ENCODE assay signal across 8 mouse cellular contexts in genomic region chr11:60219609-60220008, GRCm38 (mm10). TPM values are rescaled to one million over a fixed set of nuclear protein-coding genes. Genes with fewer than 3 reads are reported as not detected.
DNase-seq lines count a peak whose midpoint lies in the region; ATAC-seq and TF ChIP-seq lines count a peak whose summit lies in the region.

No protein-coding gene starts in this region.

- peaks cover 16 to 42% of the 10 kb centered on the region in 2 experiments for H3K36me3 ChIP-seq in CH12.LX (replicated peaks in 1 of 2; ENCODE audit: control insufficient read depth in 1 of 2, insufficient read depth in 1 of 2, low read length in 1 of 2)
- H3K36me3 ChIP-seq in forebrain, embryonic 15.5 days = no peaks in the 10 kb centered on the region
- peaks cover 9% of the 10 kb centered on the region for H3K36me3 ChIP-seq in liver, embryonic 16.5 days (ENCODE audit: control insufficient read depth, insufficient read depth)

- H3K4me1 ChIP-seq in CH12.LX (ENCODE audit: control insufficient read depth in 1 of 2, insufficient read depth in 2 of 2) = peaks cover 17 to 80% of the 10 kb centered on the region in 2 experiments
- H3K4me1 ChIP-seq in forebrain, embryonic 15.5 days = peaks cover 34% of the 10 kb centered on the region
- peaks cover 77% of the 10 kb centered on the region for H3K4me1 ChIP-seq in liver, embryonic 16.5 days (ENCODE audit: control insufficient read depth, low read depth, low read length)

- H3K27me3 ChIP-seq in CH12.LX (replicated peaks) = no peaks in the 10 kb centered on the region
- H3K27me3 ChIP-seq in forebrain, embryonic 15.5 days = no peaks in the 10 kb centered on the region
- no peaks in the 10 kb centered on the region for H3K27me3 ChIP-seq in liver, embryonic 16.5 days (ENCODE audit: control insufficient read depth, insufficient read depth, low read depth, low read length)

- TF ChIP-seq CTCF in CH12.LX (conservative IDR thresholded peaks at IDR 0.05 in 1 of 2, IDR thresholded peaks at IDR 0.05 in 1 of 2; ENCODE audit: low read depth in 2 of 2, low read length in 2 of 2) = no peak

- peaks cover 3% of the 10 kb centered on the region for H3K9me3 ChIP-seq in CH12.LX (replicated peaks; ENCODE audit: low read length)
- no peaks in the 10 kb centered on the region for H3K9me3 ChIP-seq in forebrain, embryonic 15.5 days
- no peaks in the 10 kb centered on the region for H3K9me3 ChIP-seq in liver, embryonic 16.5 days (replicated peaks; ENCODE audit: control insufficient read depth, low read length)

- peaks cover 42% of the 10 kb centered on the region for H3K79me2 ChIP-seq in CH12.LX (replicated peaks; ENCODE audit: control insufficient read depth, extremely low read depth, insufficient read depth, poor library complexity, severe bottlenecking)

- DNase-seq in adrenal gland, postnatal 14 days = peak; percentile 50
- DNase-seq in adrenal gland, postnatal 10 days = no peak
- DNase-seq in CH12.LX (ENCODE audit: extremely low read depth) = peak; percentile 46
- DNase-seq in cerebellum, adult 9-10 months = no peak
- no peak for DNase-seq in layer of hippocampus, adult 9-11 months

- H3K9ac ChIP-seq in CH12.LX (ENCODE audit: insufficient read depth, low read depth) = peak overlapping the region; percentile 95
- H3K9ac ChIP-seq in forebrain, embryonic 15.5 days (replicated peaks) = peak overlapping the region; percentile 57; the same call in 1 of the 2 replicates
- H3K9ac ChIP-seq in liver, embryonic 16.5 days (ENCODE audit: low read depth, low read length) = peak overlapping the region; percentile 72

- dilution Hi-C loops in CH12.LX (cut with MboI; ENCODE audit: extremely low pct_ligation_motif_present, extremely low pct_unique_long_range_greater_than_20kb, low sequenced_read_pairs) = no loop called here

- ATAC-seq in forebrain, embryonic 15.5 days (replicated peaks) = no peak
- ATAC-seq in liver, embryonic 16.5 days (ENCODE audit: low read depth) = no peak
- ATAC-seq in granulocyte monocyte progenitor cell, adult 5-6 weeks (replicated peaks; ENCODE audit: poor library complexity, severe bottlenecking) = no peak

- peak overlapping the region; percentile 57 to 98 (median 73) for H3K4me3 ChIP-seq in CH12.LX (replicated peaks in 1 of 3; ENCODE audit: low read depth in 2 of 3, low read length in 2 of 3, poor library complexity in 1 of 3)
- peak overlapping the region; percentile 79 for H3K4me3 ChIP-seq in forebrain, embryonic 15.5 days
- H3K4me3 ChIP-seq in liver, embryonic 16.5 days (ENCODE audit: low read depth, low read length) = peak overlapping the region; percentile 73

- TF ChIP-seq EP300 in CH12.LX (IDR thresholded peaks at IDR 0.05; ENCODE audit: low read length) = no peak

- TF ChIP-seq RAD21 in CH12.LX (IDR thresholded peaks at IDR 0.05; ENCODE audit: low read depth, low read length) = no peak

- H3K4me2 ChIP-seq in CH12.LX (ENCODE audit: insufficient read depth, low read depth, poor library complexity, severe bottlenecking) = peak overlapping the region; percentile 77
- peak overlapping the region; percentile 71 for H3K4me2 ChIP-seq in forebrain, embryonic 15.5 days (replicated peaks)
- peak overlapping the region; percentile 89 for H3K4me2 ChIP-seq in liver, embryonic 16.5 days (ENCODE audit: low read depth, low read length)

- no peak overlapping the region for H3K27ac ChIP-seq in CH12.LX (ENCODE audit: insufficient read depth, low read depth)
- peak overlapping the region; percentile 71 for H3K27ac ChIP-seq in forebrain, embryonic 15.5 days (replicated peaks)
- H3K27ac ChIP-seq in liver, embryonic 16.5 days (ENCODE audit: low read length) = peak overlapping the region; percentile 86

- WGBS in forebrain, embryonic 15.5 days = 44% methylated on average over 8 of the region's 8 CpGs
- WGBS in liver, embryonic 16.5 days (ENCODE audit: insufficient replicate concordance) = 6% methylated on average over 8 of the region's 8 CpGs

- TF ChIP-seq POLR2A in CH12.LX (IDR thresholded peaks at IDR 0.05; ENCODE audit: low read depth, low read length) = no peak

- in situ Hi-C loops in CH12.LX (cut with MboI; ENCODE audit: low pct_ligation_motif_present, low pct_unique_long_range_greater_than_20kb, low sequenced_read_pairs) = no loop called here

TF ChIP-seq in CH12.LX, 34 proteins besides CTCF, POLR2A, EP300 and RAD21:
- no peak for TF ChIP-seq ZKSCAN1 (IDR thresholded peaks at IDR 0.05; ENCODE audit: borderline replicate concordance, low read depth, low read length)
- TF ChIP-seq IRF4 (IDR thresholded peaks at IDR 0.05; ENCODE audit: low read depth, low read length) = peak; percentile 18; the same call in 1 of the 2 replicates
- TF ChIP-seq E2F4 (IDR thresholded peaks at IDR 0.05; ENCODE audit: insufficient replicate concordance, low read depth, low read length) = no peak
- no peak for TF ChIP-seq MEF2A (IDR thresholded peaks at IDR 0.05; ENCODE audit: borderline replicate concordance, low read depth, low read length)
- TF ChIP-seq USF2 (conservative IDR thresholded peaks at IDR 0.05; ENCODE audit: low read depth, low read length) = no peak
- no peak for TF ChIP-seq SMC3 (IDR thresholded peaks at IDR 0.05; ENCODE audit: low read depth, low read length)
- no peak for TF ChIP-seq PAX5 (IDR thresholded peaks at IDR 0.05; ENCODE audit: low read length)

RNA-seq across cellular contexts. Expression of gene Srebf1, which starts 2.8 kb away (rescaled TPM):
- 102 and 130 TPM in 2 replicates for total RNA-seq in adrenal gland, postnatal 14 days (2021)
- 100 to 1,000 TPM; 126 to 185 TPM for total RNA-seq in adrenal gland, postnatal 10 days (2021)
- total RNA-seq in CH12.LX (2012; rRNA removed) = 126 and 129 TPM in 2 replicates
- total RNA-seq in CH12.LX (2014; rRNA removed) = 68.7 and 69.8 TPM in 2 replicates
- 120 and 142 TPM in 2 replicates for polyA plus RNA-seq in CH12.LX (2012; ENCODE audit: insufficient read length, low read depth)
- 48.2 and 52.7 TPM in 2 replicates for polyA plus RNA-seq in forebrain, embryonic 15.5 days (2015; fragmentation: Nextera tagmentation; extraction: Ambion mirVana)
- 42.7 and 51.7 TPM in 2 replicates for polyA plus RNA-seq in liver, embryonic 16.5 days (2015; fragmentation: Nextera tagmentation; extraction: Ambion mirVana)
- total RNA-seq in granulocyte monocyte progenitor cell, adult 5-6 weeks (2014; fragmentation: Nextera tagmentation) = 27.3 and 33.0 TPM in 2 replicates
- total RNA-seq in granulocyte monocyte progenitor cell, adult 5-6 weeks (2017) = 36.8 and 42.0 TPM in 2 replicates

Comparison
In these comparisons a context has a peak if more than half of its experiments do, and no peak if none do; other contexts are left out.
1. DNase-seq: peak in adrenal gland, postnatal 14 days (single experiment) and CH12.LX (single experiment); none in adrenal gland, postnatal 10 days (single experiment), cerebellum, adult 9-10 months (single experiment) and layer of hippocampus, adult 9-11 months (single experiment).
2. Peak in every context shown above with its lines, with median percentiles within 50 percentile points of each other: H3K4me2 ChIP-seq, H3K4me3 ChIP-seq and H3K9ac ChIP-seq.